Mouse (Mus musculus) left cerebral cortex, postnatal 10 days (tissue): ENCODE measurements around the gene Arhgap9. TPM values are rescaled to one million over a fixed set of nuclear protein-coding genes. Genes with fewer than 3 reads are reported as not detected.
"Not testable (repeated sequence)": the region's sequence is repeated elsewhere in the genome, so short reads cannot be mapped to it uniquely, and the experiment has no call there.

Source experiments
- DNase-seq, 2 experiments: peaks; one replicate each; pipeline ENCODE4 v3.0.0; 2021 to 2022; ENCODE audit warnings: low spot score in 2 of 2, mixed read lengths in 1 of 2; ENCODE audit errors: extremely low spot score in 1 of 2
- intact Hi-C: fragments of 180-260 bp; cut with DNase I; formaldehyde crosslinking; loops from one replicate; pipeline ENCODE4 v1.15.1; 2025
- total RNA-seq, 2 experiments: library from RNA; stranded (reverse); gene quantifications; 2 replicates each; pipeline ENCODE4 v1.2.3; 2021

Gene Arhgap9
- total RNA-seq, 2 experiments from 2014 or later = 0.92 to 0.93 TPM

DNA sequence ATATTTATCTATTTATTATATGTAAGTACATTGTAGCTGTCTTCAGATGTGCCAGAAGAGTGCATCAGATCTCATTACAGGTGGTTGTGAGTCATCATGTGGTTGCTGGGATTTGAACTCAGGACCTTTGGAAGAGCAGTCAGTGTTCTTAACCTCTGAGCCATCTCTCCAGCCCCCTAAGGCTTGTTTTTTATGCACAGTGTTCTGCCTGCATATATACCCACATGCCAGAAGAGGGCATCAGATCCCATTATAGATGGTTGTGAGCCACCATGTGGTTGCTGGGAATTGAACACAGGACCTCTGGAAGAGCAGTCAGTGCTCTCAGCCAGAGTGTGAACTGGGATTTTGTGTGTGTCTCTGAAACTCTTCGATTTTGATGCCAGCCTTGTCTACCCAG, 6.8 kb upstream of the Arhgap9 start:
- DNase-seq, intact Hi-C loops: not testable (repeated sequence)

DNA sequence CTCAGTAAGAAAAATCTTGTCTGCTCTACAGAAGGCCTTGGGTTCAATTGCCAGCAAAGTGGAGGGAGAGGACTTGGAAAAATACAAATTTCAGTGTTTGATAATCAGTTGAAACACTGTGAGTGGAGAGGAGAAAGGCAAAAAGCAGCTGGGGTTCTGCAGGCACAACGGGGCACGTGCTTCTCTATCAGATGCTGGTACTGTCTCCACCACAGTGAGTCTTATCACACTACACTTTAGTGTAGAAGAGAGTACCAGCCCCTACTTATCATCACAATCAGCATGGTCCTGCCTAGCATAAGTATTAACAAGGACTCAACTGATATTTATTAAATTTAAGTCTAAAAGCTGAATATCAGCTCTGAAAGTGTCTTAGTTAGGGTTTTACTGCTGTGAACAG, 4.5 kb upstream of the Arhgap9 start:
- intact Hi-C loops = no loop called here

DNA sequence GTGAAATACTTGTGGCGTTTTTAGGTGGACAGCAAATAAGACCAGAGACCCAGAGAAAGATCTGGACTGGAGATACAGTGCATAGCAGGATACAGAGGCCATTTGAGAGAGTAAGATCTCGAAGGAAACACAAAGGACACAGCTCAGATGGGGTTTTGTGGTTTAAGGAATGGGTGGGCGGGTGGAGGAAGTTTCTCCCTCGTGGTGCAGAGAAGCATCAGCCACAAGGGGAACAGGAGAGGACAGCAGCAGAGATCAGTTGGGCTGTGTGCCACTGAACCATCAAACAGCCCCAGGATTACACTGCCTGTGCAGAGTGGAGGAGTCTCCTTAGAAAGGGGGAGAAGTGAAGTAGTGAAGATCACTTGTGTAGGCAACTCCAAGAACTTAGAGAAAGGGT, 3.8 kb upstream of the Arhgap9 start:
- DNase-seq = no peak
- intact Hi-C loops = no loop called here

More for the DNA sequence above, 4.5 kb upstream of the Arhgap9 start:
- DNase-seq = no peak

DNA sequence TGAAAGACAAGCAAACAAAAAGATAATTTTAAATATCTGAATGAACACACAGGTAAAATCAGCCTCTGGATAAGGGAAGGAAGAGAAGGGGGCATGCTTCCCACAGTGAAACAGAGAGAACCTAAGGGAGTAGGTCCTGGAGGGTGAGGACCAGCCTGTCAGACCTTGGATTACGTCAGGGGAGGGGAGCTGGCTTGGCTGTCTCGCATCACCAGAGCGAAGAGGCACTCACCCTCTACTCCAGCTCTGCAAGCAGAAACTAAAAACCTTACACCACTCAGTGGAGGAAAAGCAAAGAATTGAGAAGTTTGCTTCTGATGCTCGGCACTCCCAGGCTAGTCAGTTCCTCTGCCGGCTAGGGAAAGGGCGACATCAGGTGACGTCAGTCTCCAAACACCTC, 1.8 kb upstream of the Arhgap9 start:
- DNase-seq = no peak
- intact Hi-C loops = no loop called here

DNA sequence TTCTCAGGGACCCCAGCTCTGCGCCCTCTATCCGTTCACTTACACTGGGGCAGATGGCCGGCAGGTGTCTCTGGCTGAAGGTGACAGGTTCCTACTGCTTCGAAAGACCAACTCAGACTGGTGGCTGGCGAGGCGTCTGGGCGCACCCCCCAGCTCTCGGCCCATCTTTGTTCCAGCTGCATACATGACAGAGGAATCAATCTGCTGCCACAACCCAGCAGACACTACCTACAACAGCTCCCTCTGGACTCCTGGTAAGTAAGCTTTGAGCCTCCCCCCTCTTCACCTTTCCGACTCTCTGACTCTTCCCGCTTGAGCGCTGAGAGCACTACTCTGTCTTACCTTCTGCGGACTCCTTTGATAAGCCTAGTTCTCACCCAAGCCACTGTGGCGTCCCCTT, 414 bp downstream of the Arhgap9 start:
- intact Hi-C loops = no loop called here
- DNase-seq = no peak

DNA sequence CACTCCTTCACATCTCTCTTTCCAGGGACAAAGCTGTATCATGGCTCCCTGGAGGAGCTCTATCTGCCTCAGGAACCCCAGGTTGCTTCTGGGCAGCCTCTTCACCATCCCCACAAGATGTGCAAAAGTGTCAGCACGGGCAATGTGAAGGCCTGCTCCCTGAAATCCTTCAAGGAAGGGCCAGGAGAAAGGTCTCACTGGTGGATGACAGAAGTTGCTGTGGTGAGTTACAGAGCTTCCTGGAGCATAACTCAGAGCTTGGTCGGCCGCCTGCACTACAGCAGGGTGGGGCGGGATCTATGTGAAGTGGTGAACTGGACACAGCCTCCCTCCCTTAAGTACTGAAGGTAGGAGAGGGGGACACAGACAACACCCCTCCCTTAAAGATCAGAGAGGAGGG, 905 bp downstream of the Arhgap9 start:
- intact Hi-C loops = no loop called here
- DNase-seq = no peak

DNA sequence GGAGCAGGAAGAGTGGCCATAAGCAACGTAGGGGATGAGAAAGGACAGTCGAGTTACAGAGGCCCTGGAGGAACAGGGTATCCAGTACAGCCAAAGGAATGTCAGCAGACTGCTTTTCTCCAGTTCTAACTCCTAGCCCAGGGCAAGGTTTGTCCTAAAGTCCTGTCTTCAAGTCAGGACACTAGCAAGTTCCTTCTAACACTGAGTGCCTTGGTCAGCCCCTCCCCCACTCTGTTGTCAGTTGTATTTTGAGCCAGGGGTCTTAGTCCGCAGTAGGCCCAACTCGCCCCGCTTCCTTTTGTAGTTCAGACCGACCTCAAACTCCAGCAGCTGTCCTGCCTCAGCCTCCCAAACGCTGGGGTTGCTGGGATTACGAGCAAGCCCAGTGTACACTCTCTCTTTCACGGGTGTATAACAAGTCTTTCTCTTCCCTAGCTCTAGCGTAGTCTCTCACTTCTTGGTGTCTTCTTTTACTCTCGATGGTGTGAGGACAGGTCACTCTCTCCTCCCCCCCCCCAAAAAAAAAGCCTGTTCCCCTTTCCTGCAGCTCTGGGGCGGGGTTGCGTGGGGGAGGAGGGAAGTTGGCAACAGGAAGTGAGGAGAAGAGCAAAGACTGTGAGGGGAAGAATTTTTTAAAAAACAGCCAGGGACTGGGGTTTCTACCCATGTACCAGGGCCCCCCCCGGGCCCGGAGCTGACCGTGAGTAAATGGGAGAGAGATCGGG, 1.5 kb downstream of the Arhgap9 start:
- no peak for DNase-seq
- intact Hi-C loops = no loop called here

DNA sequence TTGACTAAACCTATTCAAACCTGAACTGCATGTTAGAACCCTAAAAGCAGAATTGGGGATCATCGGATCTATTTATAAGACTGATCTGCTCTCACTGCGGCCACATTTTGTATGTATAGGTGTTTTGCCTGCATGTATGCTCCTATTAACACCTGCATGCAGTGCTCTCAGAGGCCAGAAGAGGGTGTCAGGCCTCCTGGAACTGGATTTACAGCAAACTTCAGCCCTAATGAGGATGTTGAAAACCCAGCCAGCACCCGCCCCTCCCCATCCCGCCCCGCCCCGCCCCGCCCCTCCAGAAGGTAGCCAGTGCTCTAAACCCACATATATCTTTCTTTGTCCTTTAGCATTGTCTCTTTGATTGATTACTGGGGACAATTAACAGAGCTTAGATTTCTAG, 2.7 kb downstream of the Arhgap9 start:
- intact Hi-C loops = no loop called here
- DNase-seq = no peak

DNA sequence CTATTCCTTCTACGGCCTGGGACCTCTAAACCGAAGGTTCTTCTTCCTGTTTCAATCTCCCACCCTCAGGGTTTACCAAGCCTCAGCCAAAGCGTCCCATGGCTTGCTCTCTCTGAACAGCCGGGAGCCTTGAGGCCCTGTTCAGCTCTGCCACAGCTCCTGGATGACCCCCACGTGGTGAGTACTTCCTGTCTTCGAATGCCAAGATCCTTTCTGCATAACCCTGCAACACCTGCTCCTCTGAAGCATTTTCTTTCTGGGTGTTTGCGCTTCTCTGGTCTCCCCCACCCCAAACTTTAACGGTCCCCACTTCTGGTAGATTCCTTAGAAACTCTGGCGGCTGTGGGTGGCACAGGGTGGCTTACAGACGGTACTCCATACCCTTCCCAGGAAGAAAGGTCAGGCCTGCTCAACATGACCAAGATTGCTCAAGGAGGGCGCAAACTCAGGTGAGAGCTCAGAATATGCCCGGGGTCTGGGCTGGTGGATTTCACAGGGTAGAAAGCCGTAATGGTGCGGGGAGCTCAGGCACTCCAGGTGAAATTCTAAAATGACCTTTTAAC, 3.8 kb downstream of the Arhgap9 start:
- intact Hi-C loops = no loop called here
- DNase-seq = no peak

DNA sequence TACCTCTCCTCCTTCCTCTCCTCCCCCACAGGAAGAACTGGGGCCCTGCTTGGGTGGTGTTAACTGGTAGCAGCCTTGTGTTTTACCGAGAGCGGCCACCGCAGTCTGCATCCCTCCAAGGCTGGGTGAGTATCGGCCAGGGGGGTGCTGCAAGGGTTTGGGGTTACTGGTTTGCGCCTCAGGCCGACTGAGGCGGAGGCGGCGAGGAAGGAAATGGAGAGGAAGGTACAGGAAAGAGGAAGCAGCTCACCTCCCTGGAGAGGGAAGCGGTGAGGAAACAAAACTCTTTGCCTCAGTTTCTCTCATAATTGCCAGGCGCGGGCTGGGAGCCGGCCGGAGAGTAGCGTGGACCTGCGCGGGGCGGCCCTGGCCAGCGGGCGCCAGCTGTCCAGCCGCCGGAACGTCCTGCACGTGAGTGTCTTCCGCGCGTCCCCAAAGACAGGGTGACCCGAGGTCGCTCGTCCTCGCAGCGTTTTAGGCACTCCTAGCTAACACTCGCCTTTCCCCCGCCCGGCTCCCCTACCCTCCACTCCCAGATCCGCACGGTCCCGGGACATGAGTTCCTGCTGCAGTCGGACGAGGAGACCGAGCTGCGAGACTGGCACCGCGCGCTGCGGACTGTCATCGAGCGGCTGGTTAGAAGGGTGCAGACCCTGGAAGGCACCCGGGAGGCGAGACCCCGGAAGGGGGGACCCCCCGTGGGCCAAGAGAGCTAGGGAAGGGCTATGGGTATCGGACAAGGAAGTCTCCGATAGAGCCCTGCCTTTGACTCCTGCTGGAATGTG, 4.4 kb downstream of the Arhgap9 start:
- peak in 1 of 2 experiments; percentile 36 for DNase-seq
- intact Hi-C loops = no loop called here

DNA sequence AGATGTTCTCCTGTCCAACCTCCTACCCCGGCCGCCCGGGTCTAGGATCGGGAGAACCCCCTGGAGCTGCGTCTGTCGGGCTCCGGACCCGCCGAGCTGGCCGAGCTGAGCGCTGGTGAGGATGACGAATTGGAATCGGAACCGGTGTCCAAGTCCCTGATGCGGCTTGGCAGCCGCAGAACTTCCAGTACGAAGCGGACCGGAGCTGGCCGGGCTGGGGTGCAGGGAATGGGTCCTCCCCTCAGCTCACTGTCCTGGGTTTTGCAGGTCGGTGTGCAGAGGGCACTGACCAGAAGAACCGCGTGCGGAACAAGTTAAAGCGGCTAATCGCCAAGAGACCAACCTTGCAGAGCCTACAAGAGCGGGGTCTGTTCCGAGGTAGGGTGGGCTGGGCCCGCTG, 5.1 kb downstream of the Arhgap9 start:
- intact Hi-C loops = no loop called here
- DNase-seq = peak in 1 of 2 experiments; percentile 29

DNA sequence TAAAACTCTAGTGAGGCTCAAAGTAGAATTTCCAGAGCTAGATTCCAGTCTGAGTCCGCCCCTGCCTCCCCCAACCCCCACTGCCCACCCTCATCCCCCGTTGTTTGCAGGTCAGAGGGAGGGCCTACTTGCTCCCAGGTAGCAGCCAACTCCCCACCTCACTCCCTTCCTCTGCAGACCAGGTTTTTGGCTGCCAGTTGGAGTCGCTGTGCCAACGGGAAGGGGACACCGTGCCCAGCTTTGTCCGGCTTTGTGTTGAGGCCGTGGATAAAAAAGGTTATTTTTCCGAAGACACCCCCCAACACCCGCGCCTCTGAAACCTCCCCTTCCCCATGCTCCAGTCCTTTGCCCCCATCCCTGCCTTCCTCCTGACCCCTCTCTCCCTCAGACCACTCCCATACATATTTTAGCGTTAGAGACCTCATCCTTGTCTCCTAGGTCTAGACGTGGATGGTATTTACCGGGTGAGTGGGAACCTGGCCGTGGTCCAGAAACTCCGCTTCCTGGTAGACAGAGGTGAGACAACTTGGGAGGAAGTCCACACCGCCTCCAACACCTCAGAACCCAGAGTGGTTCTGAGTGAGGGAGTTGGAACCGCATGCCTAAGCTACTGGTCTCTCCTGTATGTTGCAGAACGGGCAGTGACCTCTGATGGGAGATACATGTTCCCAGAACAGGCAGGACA, 5.8 kb downstream of the Arhgap9 start:
- intact Hi-C loops = no loop called here
- DNase-seq = peak in 1 of 2 experiments; percentile 37

DNA sequence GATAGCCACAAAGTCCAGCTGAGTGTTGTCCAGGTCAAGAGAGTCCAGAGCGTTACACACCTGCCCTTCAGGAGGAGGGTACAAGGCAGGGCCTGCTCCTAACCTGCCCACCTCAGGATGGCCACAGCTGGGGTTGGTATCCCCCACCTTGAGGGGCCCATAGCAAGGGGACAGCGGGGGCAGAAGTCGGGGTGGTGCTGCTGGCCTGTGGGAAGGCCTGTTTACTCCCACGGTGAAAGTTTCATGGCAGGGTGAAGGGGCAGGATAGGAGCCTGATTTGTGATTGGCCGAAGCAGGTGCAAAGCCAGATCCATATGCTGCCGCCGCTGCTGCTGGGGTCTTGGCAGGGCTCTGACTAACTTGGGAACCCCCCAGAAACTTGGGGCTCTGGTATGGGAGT, 8.4 kb downstream of the Arhgap9 start:
- no peak for DNase-seq
- intact Hi-C loops = no loop called here

DNA sequence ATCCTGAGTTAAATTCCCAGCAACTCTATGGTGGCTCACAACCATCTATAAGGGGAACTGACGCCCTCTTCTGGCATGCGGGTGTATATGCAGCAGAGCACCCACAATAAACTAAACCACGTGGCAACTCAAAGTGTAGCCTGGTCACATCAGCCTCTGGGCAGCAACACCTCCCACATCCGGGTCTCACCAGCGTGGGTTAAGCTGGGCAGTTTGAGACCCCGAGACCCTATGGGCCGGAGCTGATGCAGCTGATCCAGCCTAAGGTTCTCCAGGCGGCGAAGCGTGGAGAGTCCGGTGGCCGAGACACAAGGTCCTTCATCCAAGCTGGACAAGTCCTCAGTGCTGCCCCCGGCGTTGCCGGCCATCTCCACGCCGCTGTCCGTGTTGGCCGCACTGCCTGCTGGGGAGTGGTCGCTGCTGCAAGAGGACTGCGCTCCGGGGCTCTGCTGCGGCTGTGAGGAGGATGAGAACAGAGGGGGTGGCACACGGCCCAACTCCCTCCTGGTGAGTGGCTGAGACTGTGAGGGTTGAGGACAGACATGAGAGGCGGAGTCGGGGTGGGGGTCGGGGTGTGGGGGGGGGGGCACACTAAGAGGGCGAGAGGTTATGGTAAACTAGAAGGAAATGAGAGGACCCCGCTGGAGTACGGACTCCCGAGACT, 10.6 kb downstream of the Arhgap9 start:
- intact Hi-C loops = no loop called here
- DNase-seq = peak in 1 of 2 experiments; percentile 39

DNA sequence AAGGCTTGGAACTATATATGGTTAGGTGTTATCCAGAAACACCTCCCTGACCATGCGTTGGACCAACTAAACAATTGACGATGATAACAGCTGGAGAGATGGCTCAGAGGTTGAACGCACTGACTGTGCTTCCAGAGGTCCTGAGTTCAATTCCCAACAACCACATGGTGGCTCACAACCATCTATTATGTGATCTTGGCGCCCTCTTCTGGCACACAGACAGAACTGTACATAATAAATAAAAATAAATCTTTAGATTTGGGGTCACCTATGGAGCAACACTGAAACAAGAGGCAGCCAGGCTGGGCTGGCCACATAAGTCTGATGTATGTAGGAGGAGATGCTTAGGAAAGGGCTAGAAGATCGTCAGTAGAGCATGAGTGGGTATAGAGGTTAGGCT, 11.4 kb downstream of the Arhgap9 start:
- DNase-seq = no peak
- intact Hi-C loops = no loop called here

DNA sequence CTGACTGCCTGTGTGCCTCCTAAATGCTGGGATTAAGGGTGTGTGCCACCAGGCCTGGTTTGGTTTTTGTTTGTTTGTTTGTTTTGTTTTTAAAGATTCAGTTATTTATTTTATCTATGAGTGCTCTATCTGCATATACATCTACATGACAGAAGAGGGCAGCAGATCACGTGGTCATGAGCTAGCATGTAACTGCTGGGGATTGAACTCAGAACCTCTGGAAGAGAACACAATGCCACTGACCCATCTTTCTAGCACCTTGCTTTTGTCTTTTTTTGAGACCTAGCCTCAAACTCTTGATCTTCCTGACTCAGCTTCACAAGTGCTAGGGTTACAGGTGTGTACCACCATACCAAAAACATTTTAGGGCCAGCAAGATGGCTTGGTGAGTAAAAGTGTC, 13.5 kb downstream of the Arhgap9 start:
- intact Hi-C loops = loop anchor here (5.0 kb wide), 1 partner anchor 202 kb away; no protein-coding TSS in a partner anchor

DNA sequence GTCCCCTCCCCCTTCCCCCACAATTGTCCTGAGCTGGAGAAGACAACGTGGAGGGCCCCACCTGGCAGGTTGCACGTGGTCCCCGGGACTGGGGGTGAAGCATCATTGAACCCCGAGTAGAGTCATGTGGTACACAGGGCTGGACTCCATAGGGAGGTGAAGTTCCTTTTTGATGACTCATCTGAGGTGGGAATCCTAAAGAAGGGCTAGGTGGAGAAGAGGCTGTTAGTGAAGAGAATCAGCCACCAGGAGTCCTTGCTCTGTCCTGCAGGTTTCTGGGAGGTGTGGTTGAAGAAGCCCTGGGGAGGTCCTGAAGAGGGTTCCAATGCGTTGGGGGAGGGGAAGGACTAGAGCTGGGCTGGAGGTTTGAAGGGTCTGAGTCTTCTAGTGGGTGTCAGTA, 15.2 kb downstream of the Arhgap9 start:
- DNase-seq = no peak
- intact Hi-C loops = loop anchor here (5.0 kb wide), 1 partner anchor 200 kb away; no protein-coding TSS in a partner anchor

More for the DNA sequence above, 13.5 kb downstream of the Arhgap9 start:
- no peak for DNase-seq

DNA sequence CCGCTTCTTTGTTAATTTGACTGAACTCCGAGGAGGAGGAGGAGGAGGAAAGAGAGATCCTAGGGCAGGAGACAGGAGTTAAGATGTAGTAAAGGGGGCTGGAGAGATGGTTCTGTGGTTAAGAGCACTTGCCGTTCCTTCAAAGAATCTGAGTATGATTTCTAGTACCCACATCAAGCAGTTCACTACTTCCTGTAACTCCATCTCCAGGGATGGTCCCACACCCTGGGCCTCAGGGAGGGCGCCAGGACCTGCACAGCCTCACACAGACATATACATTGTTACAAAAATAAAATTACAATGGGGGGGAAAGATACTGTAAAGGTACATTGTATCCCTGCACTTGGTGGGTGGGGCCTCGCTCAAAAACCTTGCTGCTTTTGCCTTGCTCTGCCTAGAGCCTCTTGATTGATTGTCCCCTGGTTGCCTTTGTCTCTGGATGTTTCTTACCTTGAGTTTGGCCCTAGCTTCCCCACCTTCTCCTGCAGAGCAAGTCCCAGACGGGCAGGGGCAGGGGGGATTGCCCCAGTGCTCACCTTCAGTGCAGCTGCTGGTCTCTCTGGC, 15.9 kb downstream of the Arhgap9 start:
- intact Hi-C loops = loop anchor here (5.0 kb wide), 1 partner anchor 200 kb away; no protein-coding TSS in a partner anchor
- no peak for DNase-seq
